Mouse (Mus musculus): ENCODE data around the gene Mgat1. TPM values are rescaled to one million over a fixed set of nuclear protein-coding genes. Genes with fewer than 3 reads are reported as not detected.
"Not testable (repeated sequence)": the region's sequence is repeated elsewhere in the genome, so short reads cannot be mapped to it uniquely, and the experiment has no call there.

The Mgat1 gene
- polyA plus RNA-seq, 1 experiment from 2014 or later: 44.9 TPM

- DNase-seq (ENCODE audit: extremely low spot score, low spot score): peak; percentile 41
- no peak overlapping the region for H3K4me3 ChIP-seq
- H3K9me3 ChIP-seq: no peaks in the 10 kb centered on the region
- H3K27ac ChIP-seq: no peak overlapping the region
- H3K36me3 ChIP-seq (replicated peaks): no peaks in the 10 kb centered on the region
- WGBS: 32% methylated on average over 7 of the region's 7 CpGs
- no peaks in the 10 kb centered on the region for H3K4me1 ChIP-seq
- no peaks in the 10 kb centered on the region for H3K27me3 ChIP-seq (ENCODE audit: poor library complexity, severe bottlenecking)
Measured at GRCm38 (mm10) chr11:49271334-49271733, 27.3 kb downstream of the Mgat1 start.

- Histone ChIP-seq H3K4me1 (no peaks in the 10 kb centered on the region), H3K27me3 (ENCODE audit: poor library complexity, severe bottlenecking) (no peaks in the 10 kb centered on the region), H3K27ac (no peak overlapping the region), H3K4me3 (no peak overlapping the region), H3K9me3 (no peaks in the 10 kb centered on the region), H3K36me3 (replicated peaks) (no peaks in the 10 kb centered on the region)
- DNase-seq (ENCODE audit: extremely low spot score, low spot score): no peak
- WGBS: 84% methylated on average over 11 of the region's 11 CpGs
Measured at GRCm38 (mm10) chr11:49273834-49274519, 30.0 kb downstream of the Mgat1 start.

- Histone ChIP-seq H3K27me3 (ENCODE audit: poor library complexity, severe bottlenecking) (no peaks in the 10 kb centered on the region), H3K36me3 (replicated peaks) (no peaks in the 10 kb centered on the region), H3K4me3 (no peak within 1 kb of the TSS), H3K9me3 (no peaks in the 10 kb centered on the region), H3K4me1 (no peaks in the 10 kb centered on the region), H3K27ac (no peak within 1 kb of the TSS)
- 78% methylated on average over 3 of the region's 3 CpGs for WGBS
- no peak for DNase-seq (ENCODE audit: extremely low spot score, low spot score)
Measured at GRCm38 (mm10) chr11:49278222-49278621, 34.2 kb downstream of the Mgat1 start, which contains the start of gene Olfr1393. Gene Olfr1393, plus strand, starts transcription at chr11:49278304.

- H3K27me3 ChIP-seq (ENCODE audit: poor library complexity, severe bottlenecking); DNase-seq (ENCODE audit: extremely low spot score, low spot score); H3K27ac ChIP-seq; H3K4me3 ChIP-seq; H3K36me3 ChIP-seq (replicated peaks); H3K4me1 ChIP-seq; H3K9me3 ChIP-seq: not testable (repeated sequence)
- 65% methylated on average over 1 of the region's 1 CpGs for WGBS
Measured at GRCm38 (mm10) chr11:49284982-49285381, 41.0 kb downstream of the Mgat1 start, which contains the start of gene Olfr1392. Gene Olfr1392, plus strand, starts transcription at chr11:49285282.

- 89% methylated on average over 2 of the region's 2 CpGs for WGBS
- Histone ChIP-seq H3K27me3 (ENCODE audit: poor library complexity, severe bottlenecking) (no peaks in the 10 kb centered on the region), H3K4me1 (no peaks in the 10 kb centered on the region), H3K9me3 (0 out of 2 replicates have a peak, but pooled peaks cover 4% of the 10 kb centered on the region), H3K27ac (no peak overlapping the region), H3K36me3 (replicated peaks) (no peaks in the 10 kb centered on the region), H3K4me3 (no peak overlapping the region)
- DNase-seq (ENCODE audit: extremely low spot score, low spot score): no peak
Measured at GRCm38 (mm10) chr11:49287251-49287650, 43.3 kb downstream of the Mgat1 start.

- no peaks in the 10 kb centered on the region for H3K36me3 ChIP-seq (replicated peaks)
- DNase-seq (ENCODE audit: extremely low spot score, low spot score): no peak
- no peaks in the 10 kb centered on the region for H3K4me1 ChIP-seq
- no peaks in the 10 kb centered on the region for H3K27me3 ChIP-seq (ENCODE audit: poor library complexity, severe bottlenecking)
- H3K9me3 ChIP-seq: no peaks in the 10 kb centered on the region
- no peak overlapping the region for H3K4me3 ChIP-seq
- no peak overlapping the region for H3K27ac ChIP-seq
- WGBS: 87% methylated on average over 3 of the region's 3 CpGs
Measured at GRCm38 (mm10) chr11:49292777-49293176, 48.8 kb downstream of the Mgat1 start.

GRCm38 (mm10) chr11:49304441-49304840, 60.5 kb downstream of the Mgat1 start, which contains the start of gene Olfr10:
Gene Olfr10, plus strand, starts transcription at chr11:49304741.
- H3K9me3 ChIP-seq: no peaks in the 10 kb centered on the region
- no peaks in the 10 kb centered on the region for H3K27me3 ChIP-seq (ENCODE audit: poor library complexity, severe bottlenecking)
- H3K27ac ChIP-seq: no peak within 1 kb of the TSS
- H3K4me1 ChIP-seq: no peaks in the 10 kb centered on the region
- no peaks in the 10 kb centered on the region for H3K36me3 ChIP-seq (replicated peaks)
- H3K4me3 ChIP-seq: no peak within 1 kb of the TSS
- no peak for DNase-seq (ENCODE audit: extremely low spot score, low spot score)

- not testable (repeated sequence) for H3K4me1 ChIP-seq; DNase-seq (ENCODE audit: extremely low spot score, low spot score); H3K27me3 ChIP-seq (ENCODE audit: poor library complexity, severe bottlenecking); H3K9me3 ChIP-seq; H3K27ac ChIP-seq; H3K4me3 ChIP-seq; H3K36me3 ChIP-seq (replicated peaks)
- WGBS: 87% methylated on average over 5 of the region's 5 CpGs
Measured at GRCm38 (mm10) chr11:49308547-49308946, 64.6 kb downstream of the Mgat1 start.

Other genes with a start within 250 kb of the Mgat1 start
- 0.12 and 0.32 TPM in 2 replicates for gene 9930111J21Rik2, start 192.9 kb upstream of the Mgat1 start, polyA plus RNA-seq (2016; fragmentation: Nextera tagmentation; extraction: Ambion mirVana)
- gene Tgtp2, start 180.0 kb upstream of the Mgat1 start, polyA plus RNA-seq (2016; fragmentation: Nextera tagmentation; extraction: Ambion mirVana): not detected in 2 replicates
- 0.12 and 0.62 TPM in 2 replicates for gene Ifi47, start 167.6 kb upstream of the Mgat1 start, polyA plus RNA-seq (2016; fragmentation: Nextera tagmentation; extraction: Ambion mirVana)
- gene Olfr1396, start 129.3 kb upstream of the Mgat1 start, polyA plus RNA-seq (2016; fragmentation: Nextera tagmentation; extraction: Ambion mirVana): not detected in 2 replicates
- gene Olfr1395, start 101.9 kb upstream of the Mgat1 start, polyA plus RNA-seq (2016; fragmentation: Nextera tagmentation; extraction: Ambion mirVana): not detected in 2 replicates
- not detected in 2 replicates for gene Olfr1394, start 89.8 kb upstream of the Mgat1 start, polyA plus RNA-seq (2016; fragmentation: Nextera tagmentation; extraction: Ambion mirVana)
- gene Btnl9, start 57.0 kb upstream of the Mgat1 start, polyA plus RNA-seq (2016; fragmentation: Nextera tagmentation; extraction: Ambion mirVana): 0.07 and 0.14 TPM in 2 replicates
- 42.3 and 49.2 TPM in 2 replicates for gene Zfp62, start 40.9 kb upstream of the Mgat1 start, polyA plus RNA-seq (2016; fragmentation: Nextera tagmentation; extraction: Ambion mirVana)
- gene Olfr1393, start 34.1 kb downstream of the Mgat1 start, polyA plus RNA-seq (2016; fragmentation: Nextera tagmentation; extraction: Ambion mirVana): 0.07 TPM in 1 of 2 replicates, not detected in the other
- not detected in 2 replicates for gene Olfr1392, start 41.1 kb downstream of the Mgat1 start, polyA plus RNA-seq (2016; fragmentation: Nextera tagmentation; extraction: Ambion mirVana)
- not detected in 2 replicates for gene Olfr10, start 60.5 kb downstream of the Mgat1 start, polyA plus RNA-seq (2016; fragmentation: Nextera tagmentation; extraction: Ambion mirVana)
- gene Olfr1391, start 78.6 kb downstream of the Mgat1 start, polyA plus RNA-seq (2016; fragmentation: Nextera tagmentation; extraction: Ambion mirVana): not detected in 2 replicates
- not detected in 2 replicates for gene Olfr1390, start 91.0 kb downstream of the Mgat1 start, polyA plus RNA-seq (2016; fragmentation: Nextera tagmentation; extraction: Ambion mirVana)
- gene Olfr1389, start 178.9 kb downstream of the Mgat1 start, polyA plus RNA-seq (2016; fragmentation: Nextera tagmentation; extraction: Ambion mirVana): not detected in 2 replicates
- 0.25 and 0.33 TPM in 2 replicates for gene Olfr1388, start 192.4 kb downstream of the Mgat1 start, polyA plus RNA-seq (2016; fragmentation: Nextera tagmentation; extraction: Ambion mirVana)
- not detected in 2 replicates for gene Olfr1387, start 211.2 kb downstream of the Mgat1 start, polyA plus RNA-seq (2016; fragmentation: Nextera tagmentation; extraction: Ambion mirVana)
- gene Olfr1386, start 220.9 kb downstream of the Mgat1 start, polyA plus RNA-seq (2016; fragmentation: Nextera tagmentation; extraction: Ambion mirVana): not detected in 2 replicates
- gene Olfr1385, start 244.9 kb downstream of the Mgat1 start, polyA plus RNA-seq (2016; fragmentation: Nextera tagmentation; extraction: Ambion mirVana): not detected in 2 replicates

Measured in forebrain, embryonic 10.5 days (tissue).